Mouse (Mus musculus): ENCODE data around the gene Fos.

GRCm38 (mm10) chr12:85477219-85477618, 3.5 kb downstream of the Fos start:
- TF ChIP-seq CTCF (IDR thresholded peaks at IDR 0.05; ENCODE audit: low read depth): no peak
- TF ChIP-seq EP300 (IDR thresholded peaks at IDR 0.05; ENCODE audit: low read depth): no peak
